Mouse (Mus musculus): ENCODE measurements around the gene Bcan. TPM values are rescaled to one million over a fixed set of nuclear protein-coding genes. Genes with fewer than 3 reads are reported as not detected.
A peak's percentile ranks its signal among the peaks of the same experiment; 100 is the strongest.

Bcan gene
- total RNA-seq, 2 experiments from 2014 or later, result 0.19 TPM; not detected in 1

DNA sequence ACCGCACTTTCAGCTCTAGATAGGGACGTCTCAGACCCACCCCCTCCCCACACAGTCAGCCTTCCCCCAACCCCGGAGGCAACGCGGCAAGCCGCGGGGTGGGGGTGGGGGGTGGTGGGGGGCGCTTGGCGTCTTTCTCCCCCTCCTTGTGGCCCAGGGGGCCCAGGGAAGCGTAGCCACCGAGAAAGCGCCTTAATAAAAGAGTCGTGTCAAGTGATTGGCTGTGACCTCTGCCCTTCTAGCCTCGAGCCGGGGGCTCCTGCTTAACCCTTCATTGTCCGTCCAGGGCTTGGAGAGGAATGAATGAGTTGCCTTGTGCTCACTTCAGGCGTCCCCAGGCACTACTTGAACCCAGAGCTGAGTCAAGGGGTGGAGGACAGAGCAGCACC, 52.2 kb downstream of the Bcan start:
- DNase-seq, result no peak
- intact Hi-C loops (cut with DNase I), result no loop called here

GRCm38 (mm10) chr3:87947056-87947810, 52.8 kb downstream of the Bcan start:
- intact Hi-C loops (cut with DNase I), result no loop called here
- no peak for DNase-seq

- intact Hi-C loops (cut with DNase I), result no loop called here
- no peak for DNase-seq
Measured at GRCm38 (mm10) chr3:87946541-87946860, 53.5 kb downstream of the Bcan start.

DNA sequence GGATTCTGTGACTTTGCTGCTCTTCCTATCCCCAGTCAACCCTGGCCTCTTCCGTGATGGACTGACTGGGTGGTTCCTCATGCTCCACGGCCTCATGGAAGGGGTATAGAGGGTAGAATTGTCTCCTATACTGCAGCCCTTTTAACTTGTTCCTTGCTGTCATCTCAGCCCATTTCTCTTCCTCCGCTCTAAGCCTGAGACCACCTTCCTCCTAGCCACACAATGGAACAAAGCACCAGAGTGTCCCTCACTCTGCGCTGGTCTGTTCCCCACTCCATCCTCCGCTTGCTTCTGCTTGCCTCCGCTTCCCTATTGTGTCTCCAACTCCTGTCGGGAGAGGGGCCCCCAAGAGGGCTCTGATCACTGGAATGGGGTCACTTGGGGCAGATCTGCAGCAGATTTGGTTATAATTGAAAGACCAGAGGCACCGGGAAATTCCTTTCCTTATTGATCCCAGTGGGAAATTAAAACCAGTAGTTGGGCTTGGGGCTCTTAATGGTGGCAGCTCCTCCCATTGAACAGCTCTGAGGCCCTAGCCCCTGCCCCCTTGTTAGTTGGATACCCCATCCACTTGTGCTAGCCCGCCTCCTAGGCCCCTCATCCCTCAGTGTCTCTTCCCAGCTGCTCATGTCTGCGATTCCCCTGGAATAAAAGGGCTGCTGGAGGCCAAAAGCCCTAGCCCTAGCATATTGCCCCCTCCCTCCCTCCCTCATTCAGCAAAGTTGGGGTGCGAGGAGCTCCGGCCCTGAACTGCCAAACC, 54.1 kb downstream of the Bcan start:
- intact Hi-C loops (cut with DNase I), result no loop called here
- no peak for DNase-seq

DNA sequence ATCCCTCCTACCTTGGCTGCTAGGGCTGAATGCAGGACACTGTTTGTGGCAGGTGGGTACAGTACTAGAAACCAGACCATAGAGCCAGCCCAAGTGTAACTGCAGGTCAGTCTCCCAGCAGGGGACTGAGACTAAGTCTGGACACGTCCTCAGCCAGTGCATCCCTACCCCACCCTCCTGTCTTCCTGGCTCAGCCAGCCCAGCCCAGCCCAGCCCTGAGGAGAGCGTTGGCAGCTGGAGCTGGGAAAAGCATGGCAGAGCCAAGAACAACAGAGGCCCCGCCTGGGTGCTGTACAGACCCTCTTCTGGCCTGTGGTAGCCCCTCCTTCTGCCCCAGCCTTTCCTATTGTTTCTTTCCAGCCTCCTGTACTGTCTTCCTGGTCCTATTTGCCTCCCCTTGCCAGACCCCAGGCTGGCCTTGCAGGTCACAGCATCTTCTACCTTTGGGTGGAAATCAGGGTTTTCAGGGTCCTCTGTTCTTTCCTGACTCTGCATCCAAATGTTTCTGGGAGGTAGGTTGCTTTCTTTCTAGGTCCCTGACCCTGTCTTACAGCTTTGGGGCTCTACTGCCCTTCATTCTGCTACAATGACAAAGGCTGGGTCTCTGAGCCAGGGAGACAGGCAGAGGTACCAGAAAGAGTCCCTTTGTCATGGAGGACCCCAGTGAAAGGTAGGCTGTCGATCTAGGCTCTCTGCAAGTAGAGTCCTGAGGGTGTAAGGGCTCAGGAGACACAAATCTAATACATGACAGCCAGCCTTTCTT, 55.0 kb downstream of the Bcan start:
- intact Hi-C loops (cut with DNase I), result no loop called here

GRCm38 (mm10) chr3:87943586-87943985, 56.4 kb downstream of the Bcan start:
- no peak for DNase-seq
- intact Hi-C loops (cut with DNase I), result no loop called here

More for the DNA sequence above, 55.0 kb downstream of the Bcan start:
- DNase-seq, result peak in 1 of 2 experiments; percentile 33

GRCm38 (mm10) chr3:87942471-87942870, 57.6 kb downstream of the Bcan start:
- no peak for DNase-seq
- intact Hi-C loops (cut with DNase I), result no loop called here

- intact Hi-C loops (cut with DNase I), result no loop called here
- DNase-seq, result no peak
Measured at GRCm38 (mm10) chr3:87940611-87941010, 59.4 kb downstream of the Bcan start.

Other genes starting within 250 kb of the Bcan start
- gene Ntrk1, start 205.1 kb downstream of the Bcan start, total RNA-seq (2021), result under 1 TPM; 0.16 to 0.19 TPM
- gene Insrr, start 203.3 kb downstream of the Bcan start, total RNA-seq (2021), result under 1 TPM in 1 of 2 experiments, not detected in 1; 0.08 TPM
- 10 to 100 TPM; 19.5 to 22.5 TPM for gene Pear1, start 175.9 kb downstream of the Bcan start, total RNA-seq (2021)
- gene Sh2d2a, start 153.5 kb downstream of the Bcan start, total RNA-seq (2021), result under 1 TPM in 1 of 2 experiments, not detected in 1; 0.08 TPM
- gene Prcc, start 114.6 kb downstream of the Bcan start, total RNA-seq (2021), result 10 to 100 TPM; 47.5 to 51.6 TPM
- gene Hdgf, start 93.9 kb downstream of the Bcan start, total RNA-seq (2021), result 100 to 1,000 TPM; 106 to 115 TPM
- 10 to 100 TPM; 69.5 to 75.1 TPM for gene Mrpl24, start 80.7 kb downstream of the Bcan start, total RNA-seq (2021)
- 10 to 100 TPM; 10.2 to 12.3 TPM for gene Isg20l2, start 69.9 kb downstream of the Bcan start, total RNA-seq (2021)
- gene Rrnad1, start 69.5 kb downstream of the Bcan start, total RNA-seq (2021), result 1 to 10 TPM; 4.8 to 5.2 TPM
- not detected for gene Crabp2, start 51.6 kb downstream of the Bcan start, total RNA-seq (2021)
- 10 to 100 TPM; 18.7 to 22.7 TPM for gene Nes, start 29.2 kb downstream of the Bcan start, total RNA-seq (2021)
- gene Hapln2, start 27.4 kb upstream of the Bcan start, total RNA-seq (2021), result not detected
- gene Gpatch4, start 42.9 kb upstream of the Bcan start, total RNA-seq (2021), result 10 to 100 TPM in 1 of 2 experiments, 1 to 10 TPM in 1; 8.2 to 10.3 TPM
- 10 to 100 TPM; 73.9 to 75.5 TPM for gene Naxe, start 58.3 kb upstream of the Bcan start, total RNA-seq (2021)
- not detected for gene Ttc24, start 78.1 kb upstream of the Bcan start, total RNA-seq (2021)
- under 1 TPM; 0.76 to 0.94 TPM for gene Iqgap3, start 81.7 kb upstream of the Bcan start, total RNA-seq (2021)
- 100 to 1,000 TPM; 123 to 138 TPM for gene Mef2d, start 142.1 kb upstream of the Bcan start, total RNA-seq (2021)